Mouse (Mus musculus) lung, postnatal 0 days (tissue): ENCODE data around the gene Parl. TPM values are rescaled to one million over a fixed set of nuclear protein-coding genes. Genes with fewer than 3 reads are reported as not detected.

Experiments used
- ATAC-seq: fragments of 200-750 bp; cut with Nextera tagmentation; 2 replicates; pipeline ENCODE4 v1.8.0; 2017; ENCODE audit warnings: moderate library complexity
- DNase-seq: peaks from one replicate; pipeline ENCODE4 v3.0.0-alpha.2; 2016; ENCODE audit warnings: low spot score
- H3K27ac ChIP-seq: fragments of 300-500 bp; sonication (generic); 2 replicates; pipeline ENCODE4 v1.5.1; 2014; ENCODE audit warnings: antibody characterized with exemption, mild to moderate bottlenecking, low read length, mixed read lengths
- H3K27me3 ChIP-seq: fragments of 300-500 bp; sonication (generic); replicated peaks from 2 replicates; pipeline ENCODE4 v1.6.1; 2014; ENCODE audit warnings: low read length, mixed read lengths; ENCODE audit not compliant: insufficient read depth
- H3K36me3 ChIP-seq: fragments of 300-500 bp; sonication (generic); 2 replicates; pipeline ENCODE4 v1.6.1; 2014; ENCODE audit warnings: low read length, mixed read lengths; ENCODE audit not compliant: insufficient read depth
- H3K4me1 ChIP-seq: fragments of 300-500 bp; sonication (generic); 2 replicates; pipeline ENCODE4 v1.6.1; 2014; ENCODE audit warnings: antibody characterized with exemption, low read depth, low read length, mixed read lengths; ENCODE audit not compliant: insufficient read depth
- H3K4me2 ChIP-seq: fragments of 300-500 bp; sonication (generic); replicated peaks from 2 replicates; pipeline ENCODE4 v1.6.1; 2014; ENCODE audit warnings: low read depth, mild to moderate bottlenecking, low read length, moderate library complexity, mixed read lengths
- H3K4me3 ChIP-seq: fragments of 300-500 bp; sonication (generic); 2 replicates; pipeline ENCODE4 v1.5.1; 2014; ENCODE audit warnings: low read depth, low read length
- H3K9ac ChIP-seq: fragments of 300-500 bp; sonication (generic); replicated peaks from 2 replicates; pipeline ENCODE4 v1.6.1; 2014; ENCODE audit warnings: low read depth, mild to moderate bottlenecking
- H3K9me3 ChIP-seq: fragments of 300-500 bp; sonication (generic); 2 replicates; pipeline ENCODE4 v1.6.1; 2016; ENCODE audit warnings: low read length, mixed read lengths
- CTCF ChIP-seq: IDR thresholded peaks from 2 replicates; pipeline ENCODE4 v1.5.1; 2016; ENCODE audit warnings: antibody characterized with exemption, mild to moderate bottlenecking
- EP300 ChIP-seq: IDR thresholded peaks from 2 replicates; pipeline ENCODE4 v1.6.1; 2016; ENCODE audit warnings: antibody characterized with exemption, mild to moderate bottlenecking, control low read depth
- WGBS: fragments of 180-500 bp; shearing (Covaris S2); extraction: QIAGEN DNeasy Blood & Tissue Kit; methylation state at CpG from one replicate; pipeline ENCODE4 v1.1.7; 2014; 5-methylcytosine and 5-hydroxymethylcytosine counted together
- polyA plus RNA-seq: library from polyadenylated mRNA; unstranded; fragments of >200 nt; fragmentation: Nextera tagmentation; extraction: Ambion mirVana; gene quantifications from 2 replicates; pipeline ENCODE4 v1.2.1, GENCODE M21; 2015

Gene Parl
- 69.5 and 73.3 TPM in 2 replicates for polyA plus RNA-seq

DNA sequence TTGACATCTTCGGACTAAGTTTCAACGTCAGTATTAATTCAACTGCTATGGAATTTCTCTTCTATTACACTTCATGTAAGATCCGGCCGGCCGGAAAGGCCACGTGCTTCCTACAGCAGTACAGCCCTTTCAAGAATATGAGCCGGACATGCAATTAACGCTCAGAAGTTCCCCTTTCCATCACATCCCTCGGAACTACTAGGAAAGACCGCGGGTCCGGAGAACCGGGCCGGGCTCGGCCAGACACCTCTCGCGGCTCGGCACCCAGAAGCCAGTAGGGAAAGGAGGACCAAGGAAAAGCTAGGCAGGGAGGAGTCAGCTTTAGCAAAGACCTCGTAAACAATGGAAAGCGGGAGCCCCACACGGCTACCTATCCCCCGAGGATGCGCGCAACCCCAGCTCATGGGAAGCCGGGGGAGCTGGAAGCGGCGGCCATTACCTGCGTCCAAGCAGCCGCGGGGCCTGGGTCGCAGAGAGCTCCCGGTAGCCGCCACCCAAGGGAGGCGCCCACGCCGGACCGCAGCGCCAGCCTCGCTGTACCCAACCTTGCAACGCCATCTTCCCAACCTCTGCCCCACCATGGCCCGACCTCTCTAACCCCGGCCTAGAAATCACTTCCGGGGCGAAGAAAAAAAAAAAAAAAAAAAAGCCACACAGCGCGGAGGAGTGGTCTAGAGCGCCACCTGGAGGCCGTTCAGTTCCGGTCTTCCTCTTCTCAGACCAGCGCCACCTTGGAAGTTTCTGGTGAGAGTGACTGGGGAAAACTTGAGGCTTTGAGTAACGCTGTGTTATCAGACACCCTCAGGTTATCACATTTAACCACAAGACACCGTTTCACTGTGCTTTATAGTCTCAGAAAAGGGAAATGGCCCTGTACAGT lies at the start of gene Parl:
Gene Parl, minus strand, starts transcription at position 618 of the 880 bp plus-strand sequence.
- DNase-seq (peak; percentile 91), ATAC-seq (peak; percentile 94)
- Histone ChIP-seq H3K36me3 (no peaks in the 10 kb centered on the region), H3K9ac (peak within 1 kb of the TSS; percentile 58), H3K4me2 (peak within 1 kb of the TSS; percentile 77), H3K4me1 (peaks cover 6% of the 10 kb centered on the region; the same call in 1 of the 2 replicates), H3K9me3 (no peaks in the 10 kb centered on the region), H3K27me3 (no peaks in the 10 kb centered on the region), H3K27ac (peak within 1 kb of the TSS; percentile 77), H3K4me3 (peak within 1 kb of the TSS; percentile 87)
- TF ChIP-seq EP300 (peak; percentile 49; the same call in 1 of the 2 replicates), CTCF (peak; percentile 95)
- WGBS: under 1% methylated on average over 52 of the region's 52 CpGs

DNA sequence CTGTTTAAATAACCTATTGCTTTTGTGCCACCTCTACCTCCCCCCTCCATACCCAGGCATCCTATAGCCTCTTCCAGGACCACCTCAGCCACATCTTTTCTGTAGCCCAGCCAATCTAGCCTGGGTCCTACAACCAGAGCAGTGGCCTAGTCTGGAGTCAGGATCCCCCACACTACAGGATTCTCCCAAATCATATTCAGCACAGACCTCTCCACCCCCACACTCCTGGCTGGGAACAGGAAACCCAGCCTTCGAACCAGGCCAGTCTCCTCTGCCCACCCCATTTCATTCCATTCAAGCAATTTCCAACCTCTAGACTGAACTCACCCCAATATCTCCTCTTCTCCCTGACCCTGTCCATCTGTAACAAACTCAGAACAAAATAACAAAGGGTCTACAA lies 43.3 kb upstream of the Parl start:
- TF ChIP-seq CTCF: no peak
- TF ChIP-seq EP300: no peak
- Histone ChIP-seq H3K27ac (no peak overlapping the region), H3K4me1 (no peaks in the 10 kb centered on the region), H3K36me3 (peaks cover 29% of the 10 kb centered on the region), H3K4me2 (no peak overlapping the region), H3K27me3 (no peaks in the 10 kb centered on the region), H3K4me3 (no peak overlapping the region), H3K9me3 (no peaks in the 10 kb centered on the region), H3K9ac (no peak overlapping the region)
- ATAC-seq (no peak), DNase-seq (no peak)
- WGBS: 56% methylated on average over 1 of the region's 1 CpGs

DNA sequence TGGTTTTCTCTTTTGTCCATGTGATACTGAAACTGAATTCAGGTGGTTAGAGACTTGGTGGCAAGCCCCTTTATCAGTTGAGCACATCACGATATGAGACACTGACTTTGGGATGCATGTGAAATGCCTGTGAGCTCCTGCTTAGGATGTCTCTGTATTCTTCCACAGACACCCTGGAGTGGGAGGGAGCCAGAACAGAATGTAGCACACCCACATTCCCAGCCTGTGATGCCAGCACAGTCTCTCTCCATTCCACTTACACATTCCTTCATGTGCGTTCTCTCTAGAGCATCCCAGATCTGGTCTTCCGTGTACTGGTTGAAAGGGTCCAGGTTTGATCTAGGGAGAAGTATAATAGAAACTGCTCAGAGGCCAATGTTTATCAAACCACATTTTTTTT lies 36.4 kb upstream of the Parl start:
- ATAC-seq: no peak
- H3K4me1 ChIP-seq: no peaks in the 10 kb centered on the region
- H3K9ac ChIP-seq: no peak overlapping the region
- peaks cover 37% of the 10 kb centered on the region for H3K36me3 ChIP-seq
- H3K27me3 ChIP-seq: no peaks in the 10 kb centered on the region
- no peaks in the 10 kb centered on the region for H3K9me3 ChIP-seq
- TF ChIP-seq EP300 (no peak), CTCF (no peak)
- H3K27ac ChIP-seq: no peak overlapping the region
- H3K4me2 ChIP-seq: no peak overlapping the region
- 93% methylated on average over 3 of the region's 3 CpGs for WGBS
- no peak overlapping the region for H3K4me3 ChIP-seq
- DNase-seq: no peak

DNA sequence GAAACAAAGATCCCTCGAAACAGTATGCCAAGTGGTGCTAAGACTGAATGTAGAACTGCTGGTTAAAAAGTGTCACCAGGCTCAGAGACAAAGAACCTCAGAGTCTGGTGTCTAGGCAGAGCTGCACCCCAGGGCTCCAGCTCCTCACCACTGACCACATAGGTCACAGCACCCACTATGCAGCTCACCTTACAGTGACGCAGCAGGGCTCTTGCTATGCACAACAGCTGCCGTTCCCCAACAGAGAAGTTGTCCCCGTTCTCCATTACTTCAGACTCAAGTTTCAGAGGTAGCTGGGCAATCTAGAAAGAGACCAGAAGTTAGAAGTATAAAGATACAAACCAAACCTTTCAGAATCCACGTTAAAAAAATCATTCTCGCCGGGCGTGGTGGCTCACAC lies 32.7 kb upstream of the Parl start:
- ATAC-seq (no peak), DNase-seq (no peak)

DNA sequence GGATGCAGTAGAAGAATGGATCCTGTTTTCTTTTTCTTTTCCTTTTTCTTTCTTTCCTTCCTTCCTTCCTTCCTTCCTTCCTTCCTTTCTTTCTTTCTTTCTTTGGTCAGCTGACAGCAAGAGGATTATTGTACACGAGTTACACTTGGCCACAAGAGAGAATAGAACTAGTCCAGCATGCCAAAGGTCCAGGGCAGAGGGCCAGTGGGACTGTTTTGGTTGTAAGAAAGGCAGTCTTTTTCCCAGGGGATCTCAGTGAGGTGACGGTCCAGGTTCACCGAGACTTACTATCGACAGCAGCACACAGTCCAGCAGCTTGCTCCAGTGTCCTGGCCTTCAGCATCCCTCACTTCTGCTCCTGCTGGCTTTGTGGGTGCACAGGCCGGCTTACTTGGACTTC lies 26.1 kb upstream of the Parl start:
- no peaks in the 10 kb centered on the region for H3K9me3 ChIP-seq
- ATAC-seq (no peak), DNase-seq (no peak)
- no peak overlapping the region for H3K27ac ChIP-seq
- 84% methylated on average over 5 of the region's 5 CpGs for WGBS
- no peak overlapping the region for H3K4me3 ChIP-seq
- H3K9ac ChIP-seq: no peak overlapping the region
- 0 out of 2 replicates have a peak, but pooled peaks cover 14% of the 10 kb centered on the region for H3K36me3 ChIP-seq
- TF ChIP-seq CTCF: no peak
- H3K27me3 ChIP-seq: no peaks in the 10 kb centered on the region
- H3K4me1 ChIP-seq: no peaks in the 10 kb centered on the region
- H3K4me2 ChIP-seq: no peak overlapping the region

More for the DNA sequence above, 32.7 kb upstream of the Parl start:
- TF ChIP-seq CTCF (no peak), EP300 (no peak)
- 95% methylated on average over 8 of the region's 8 CpGs for WGBS
- H3K9me3 ChIP-seq: no peaks in the 10 kb centered on the region
- H3K4me3 ChIP-seq: no peak overlapping the region
- H3K9ac ChIP-seq: no peak overlapping the region
- peaks cover 41% of the 10 kb centered on the region for H3K36me3 ChIP-seq
- no peaks in the 10 kb centered on the region for H3K4me1 ChIP-seq
- H3K27ac ChIP-seq: no peak overlapping the region
- no peaks in the 10 kb centered on the region for H3K27me3 ChIP-seq
- no peak overlapping the region for H3K4me2 ChIP-seq

DNA sequence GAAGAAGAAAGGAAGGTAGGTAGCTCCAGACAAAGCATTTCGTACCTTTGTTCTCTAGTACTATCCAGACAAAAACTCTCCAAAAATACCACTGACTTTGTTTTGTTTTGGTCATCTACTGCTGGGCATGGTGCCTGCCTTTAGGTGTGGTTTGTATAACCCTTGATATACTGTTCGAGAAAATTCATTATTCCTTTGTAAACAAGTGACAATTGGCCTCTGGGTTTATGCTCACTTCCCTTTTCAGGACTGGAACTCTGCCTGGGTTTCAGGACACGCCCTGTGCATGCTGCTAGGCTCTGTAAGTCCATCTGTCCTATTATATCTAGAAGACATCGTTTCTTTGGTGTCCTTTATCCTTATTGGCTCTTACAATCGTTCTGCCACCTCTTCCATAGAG lies 23.1 kb upstream of the Parl start, which contains the start of gene Cyp2ab1:
Gene Cyp2ab1, minus strand, starts transcription at position 119 of the 400 bp plus-strand sequence.
- Histone ChIP-seq H3K27ac (peak within 1 kb of the TSS; percentile 54; the same call in 1 of the 2 replicates), H3K27me3 (no peaks in the 10 kb centered on the region), H3K4me1 (no peaks in the 10 kb centered on the region), H3K9ac (0 out of 2 replicates have a peak within 1 kb of the TSS, but pooled peaks have one; percentile 1), H3K9me3 (no peaks in the 10 kb centered on the region), H3K4me3 (no peak within 1 kb of the TSS), H3K4me2 (no peak within 1 kb of the TSS), H3K36me3 (no peaks in the 10 kb centered on the region)
- ATAC-seq (peak; percentile 80), DNase-seq (peak; percentile 70)
- WGBS: 50% methylated on average over 5 of the region's 5 CpGs
- TF ChIP-seq EP300 (peak; percentile 75), CTCF (no peak)
